Mouse (Mus musculus) brown adipose tissue, adult 24 weeks (tissue): ENCODE measurements around the gene Rbms3. TPM values are rescaled to one million over a fixed set of nuclear protein-coding genes. Genes with fewer than 3 reads are reported as not detected.

ENCODE experiments used
- H3K27ac ChIP-seq: fragments of 200-500 bp; replicated peaks from 2 replicates; pipeline ENCODE4 v1.5.1; 2012; ENCODE audit warnings: low read depth, mild to moderate bottlenecking, low read length
- H3K4me1 ChIP-seq: fragments of 200-500 bp; 2 replicates; pipeline ENCODE4 v1.6.1; 2012; ENCODE audit warnings: low read length, mixed read lengths; ENCODE audit not compliant: control insufficient read depth, insufficient read depth, insufficient read length
- H3K4me3 ChIP-seq: fragments of 200-500 bp; 2 replicates; pipeline ENCODE4 v1.5.1; 2012; ENCODE audit warnings: low read depth, mild to moderate bottlenecking, low read length, moderate library complexity; ENCODE audit not compliant: insufficient read depth
- polyA plus RNA-seq: library from polyadenylated mRNA; stranded (reverse); fragments of >200 nt; gene quantifications from 2 replicates; pipeline ENCODE4 v1.2.4, GENCODE M21; 2012; ENCODE audit not compliant: missing spikeins, insufficient read depth, insufficient read length

The Rbms3 gene
- polyA plus RNA-seq, 1 experiment = 2.2 TPM

GRCm38 (mm10) chr9:117178366-117178765, 451.3 kb downstream of the Rbms3 start:
- Histone ChIP-seq H3K4me3 (no peak overlapping the region), H3K4me1 (no peaks in the 10 kb centered on the region), H3K27ac (no peak overlapping the region)

- H3K4me1 ChIP-seq = no peaks in the 10 kb centered on the region
These were observed 457.2 kb downstream of the Rbms3 start for GRCm38 (mm10) chr9:117172526-117172925.

GRCm38 (mm10) chr9:117169196-117169595, 460.5 kb downstream of the Rbms3 start:
- no peaks in the 10 kb centered on the region for H3K4me1 ChIP-seq
- no peak overlapping the region for H3K4me3 ChIP-seq
- no peak overlapping the region for H3K27ac ChIP-seq

More at GRCm38 (mm10) chr9:117172526-117172925, 457.2 kb downstream of the Rbms3 start:
- no peak overlapping the region for H3K27ac ChIP-seq
- H3K4me3 ChIP-seq = no peak overlapping the region

- Histone ChIP-seq H3K4me1 (no peaks in the 10 kb centered on the region), H3K27ac (no peak overlapping the region), H3K4me3 (no peak overlapping the region)
These were observed 466.6 kb downstream of the Rbms3 start for GRCm38 (mm10) chr9:117163143-117163542.

DNA sequence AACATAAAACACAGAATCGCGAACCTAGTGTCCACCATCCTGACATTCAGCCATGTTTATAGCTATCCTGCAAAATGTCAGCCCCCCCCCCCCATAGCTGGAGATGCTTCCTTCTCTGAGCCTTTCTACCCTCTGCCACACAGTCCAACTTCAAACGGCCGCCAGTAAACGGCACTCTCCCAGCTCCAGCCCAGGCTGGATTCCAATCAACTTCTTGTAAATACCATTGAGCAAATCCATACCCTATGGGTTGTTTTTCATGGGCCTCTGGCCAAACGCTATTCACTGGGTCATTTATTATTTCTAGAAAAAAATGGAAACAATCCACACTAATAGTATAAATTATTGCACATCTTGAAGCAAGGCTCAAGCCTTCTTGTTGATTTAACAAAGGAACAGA, 468.6 kb downstream of the Rbms3 start:
- no peaks in the 10 kb centered on the region for H3K4me1 ChIP-seq
- no peak overlapping the region for H3K27ac ChIP-seq
- no peak overlapping the region for H3K4me3 ChIP-seq

DNA sequence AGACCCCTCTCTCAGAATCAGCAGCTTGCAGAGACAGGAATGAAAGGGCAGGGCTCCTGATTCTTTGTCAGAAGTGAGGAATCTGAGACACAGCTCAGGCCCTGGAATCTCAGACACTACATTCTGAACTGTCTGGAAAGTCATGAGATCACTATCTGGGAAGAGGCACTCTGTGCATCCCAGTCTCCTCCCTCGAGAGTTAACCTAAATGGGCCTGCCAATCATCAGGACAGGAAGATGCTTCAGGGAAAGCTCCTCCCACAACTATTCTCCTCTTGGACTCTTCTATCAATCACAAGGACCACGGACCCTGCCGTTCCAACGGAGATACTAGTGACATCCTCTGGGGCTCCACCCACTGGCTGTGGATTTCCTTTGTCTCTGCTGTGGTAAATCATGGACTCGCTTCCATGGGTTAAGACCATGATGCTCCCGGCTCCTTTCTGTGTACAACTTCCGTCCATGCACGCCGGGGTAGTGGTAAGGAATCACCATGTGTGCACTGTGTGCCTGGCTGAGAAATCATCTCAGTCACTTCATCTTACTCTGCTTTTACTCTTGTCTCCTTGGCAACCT, 473.3 kb downstream of the Rbms3 start:
- Histone ChIP-seq H3K4me3 (no peak overlapping the region), H3K4me1 (no peaks in the 10 kb centered on the region), H3K27ac (no peak overlapping the region)

GRCm38 (mm10) chr9:117154590-117154989, 475.1 kb downstream of the Rbms3 start:
- Histone ChIP-seq H3K4me1 (no peaks in the 10 kb centered on the region), H3K4me3 (no peak overlapping the region), H3K27ac (no peak overlapping the region)

- no peak overlapping the region for H3K27ac ChIP-seq
- H3K4me3 ChIP-seq = no peak overlapping the region
- no peaks in the 10 kb centered on the region for H3K4me1 ChIP-seq
These were observed 475.9 kb downstream of the Rbms3 start for GRCm38 (mm10) chr9:117153686-117154274.

- no peak overlapping the region for H3K4me3 ChIP-seq
- no peak overlapping the region for H3K27ac ChIP-seq
- no peaks in the 10 kb centered on the region for H3K4me1 ChIP-seq
These were observed 477.8 kb downstream of the Rbms3 start for GRCm38 (mm10) chr9:117151951-117152350.

DNA sequence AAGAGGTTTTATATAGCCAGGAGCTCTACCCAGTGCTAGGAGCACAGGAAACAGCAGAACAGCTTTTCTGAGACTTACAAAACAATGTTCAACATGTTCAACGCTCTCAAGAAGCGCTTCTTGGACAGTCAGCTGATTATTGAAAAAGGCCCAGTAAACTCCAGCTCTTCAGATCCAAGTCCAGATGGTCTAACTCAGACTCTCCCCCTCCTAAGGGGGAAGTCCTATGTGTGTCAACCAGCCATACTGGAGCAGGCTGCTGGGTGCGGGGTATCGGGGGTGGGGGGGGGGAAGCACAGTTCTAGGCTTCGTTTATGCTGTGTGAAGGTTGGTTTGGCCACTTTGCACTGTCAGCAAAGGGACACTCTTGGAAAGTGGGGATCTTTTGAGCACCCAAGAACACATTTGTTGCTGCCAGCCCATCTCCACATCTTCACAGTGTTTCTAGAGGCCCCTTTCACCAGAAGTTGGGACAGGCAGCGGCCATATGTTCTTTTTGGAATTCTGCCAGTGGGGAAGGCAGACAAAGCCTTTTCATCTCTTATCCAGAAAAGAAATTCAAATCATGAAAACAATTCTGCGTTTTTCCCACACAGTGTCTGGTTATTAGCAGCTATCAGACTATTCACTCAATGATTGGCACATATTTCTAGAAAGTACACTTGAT, 485.5 kb downstream of the Rbms3 start:
- H3K4me3 ChIP-seq = no peak overlapping the region
- H3K27ac ChIP-seq = no peak overlapping the region
- no peaks in the 10 kb centered on the region for H3K4me1 ChIP-seq

- H3K4me1 ChIP-seq = no peaks in the 10 kb centered on the region
- H3K4me3 ChIP-seq = no peak overlapping the region
- H3K27ac ChIP-seq = no peak overlapping the region
These were observed 489.7 kb downstream of the Rbms3 start for GRCm38 (mm10) chr9:117139971-117140370.

DNA sequence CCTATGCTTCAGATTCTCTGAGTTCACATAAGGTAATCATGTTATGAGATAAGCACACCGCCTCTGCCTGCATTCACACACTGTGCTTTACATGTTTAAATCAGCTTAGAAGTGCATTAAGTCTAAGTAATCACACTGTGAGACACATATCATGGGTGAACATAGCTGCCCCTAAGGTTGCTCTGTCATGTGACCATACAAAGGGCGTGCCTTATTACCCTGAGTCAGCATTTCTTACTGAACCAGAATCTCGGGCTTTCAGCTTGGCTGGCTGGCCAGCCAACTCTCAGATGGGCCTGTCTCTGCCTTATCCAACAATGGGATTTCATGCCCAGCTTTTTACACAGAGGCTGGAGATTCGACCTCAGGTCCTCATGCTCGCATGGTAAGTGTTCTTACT, 493.3 kb downstream of the Rbms3 start:
- Histone ChIP-seq H3K4me1 (no peaks in the 10 kb centered on the region), H3K27ac (no peak overlapping the region), H3K4me3 (no peak overlapping the region)

GRCm38 (mm10) chr9:117134043-117134442, 495.7 kb downstream of the Rbms3 start:
- Histone ChIP-seq H3K4me1 (no peaks in the 10 kb centered on the region), H3K4me3 (no peak overlapping the region), H3K27ac (no peak overlapping the region)

DNA sequence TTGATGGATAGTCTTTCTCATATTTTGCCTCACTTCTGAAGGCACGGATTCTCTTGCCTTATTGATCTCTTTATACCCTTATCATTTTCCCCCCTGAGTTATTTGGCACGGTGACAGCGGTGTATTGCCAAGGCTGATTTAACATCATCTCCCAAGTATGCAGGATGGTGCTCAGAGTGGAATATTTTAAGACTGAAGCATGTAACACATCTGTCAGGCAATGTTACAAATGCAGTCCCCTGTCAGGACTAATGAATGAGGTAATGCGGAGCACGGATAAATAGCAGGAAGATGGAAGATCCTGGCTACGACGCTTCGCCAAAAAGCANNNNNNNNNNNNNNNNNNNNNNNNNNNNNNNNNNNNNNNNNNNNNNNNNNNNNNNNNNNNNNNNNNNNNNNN, 502.9 kb downstream of the Rbms3 start:
- H3K4me1 ChIP-seq = no peaks in the 10 kb centered on the region
- H3K4me3 ChIP-seq = no peak overlapping the region
- no peak overlapping the region for H3K27ac ChIP-seq

GRCm38 (mm10) chr9:117125844-117126243, 503.9 kb downstream of the Rbms3 start:
- Histone ChIP-seq H3K4me3 (no peak overlapping the region), H3K27ac (no peak overlapping the region), H3K4me1 (no peaks in the 10 kb centered on the region)

DNA sequence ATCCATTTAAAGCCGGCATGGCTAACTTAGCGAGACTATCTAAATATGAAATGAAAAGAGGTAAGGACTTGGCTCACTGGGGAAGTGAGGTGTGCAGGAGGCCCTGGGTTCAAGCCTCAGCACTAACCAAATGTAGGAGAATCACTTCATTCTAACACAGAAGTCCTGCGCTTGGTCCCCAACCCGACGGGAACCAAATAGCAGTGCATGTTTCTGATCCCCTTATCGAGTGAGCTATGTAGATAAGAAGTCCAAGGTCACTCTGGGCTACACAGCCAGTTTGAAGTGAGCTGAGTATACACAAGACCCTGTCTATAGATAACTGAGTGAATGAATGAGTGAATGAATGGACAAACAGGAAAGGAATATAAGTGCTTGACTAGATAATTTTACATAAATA, 508.1 kb downstream of the Rbms3 start:
- H3K27ac ChIP-seq = no peak overlapping the region
- no peaks in the 10 kb centered on the region for H3K4me1 ChIP-seq
- H3K4me3 ChIP-seq = no peak overlapping the region
